Mouse (Mus musculus) layer of hippocampus, adult 11-12 months (tissue): Measurements from ENCODE around the gene Hist1h2bg.
A peak's percentile ranks its signal among the peaks of the same experiment; 100 is the strongest.
"Not testable (repeated sequence)": the region's sequence is repeated elsewhere in the genome, so short reads cannot be mapped to it uniquely, and the experiment has no call there.

Source experiments
- DNase-seq: peaks from one replicate; pipeline ENCODE4 v3.0.0; 2022; ENCODE audit warnings: low spot score

Gene Hist1h2bg

GRCm38 (mm10) chr13:23562699-23563462 lies 8.3 kb upstream of the Hist1h2bg start:
- peak; percentile 43 for DNase-seq

- no peak for DNase-seq
Measured at GRCm38 (mm10) chr13:23564482-23564881, 6.7 kb upstream of the Hist1h2bg start.

DNA sequence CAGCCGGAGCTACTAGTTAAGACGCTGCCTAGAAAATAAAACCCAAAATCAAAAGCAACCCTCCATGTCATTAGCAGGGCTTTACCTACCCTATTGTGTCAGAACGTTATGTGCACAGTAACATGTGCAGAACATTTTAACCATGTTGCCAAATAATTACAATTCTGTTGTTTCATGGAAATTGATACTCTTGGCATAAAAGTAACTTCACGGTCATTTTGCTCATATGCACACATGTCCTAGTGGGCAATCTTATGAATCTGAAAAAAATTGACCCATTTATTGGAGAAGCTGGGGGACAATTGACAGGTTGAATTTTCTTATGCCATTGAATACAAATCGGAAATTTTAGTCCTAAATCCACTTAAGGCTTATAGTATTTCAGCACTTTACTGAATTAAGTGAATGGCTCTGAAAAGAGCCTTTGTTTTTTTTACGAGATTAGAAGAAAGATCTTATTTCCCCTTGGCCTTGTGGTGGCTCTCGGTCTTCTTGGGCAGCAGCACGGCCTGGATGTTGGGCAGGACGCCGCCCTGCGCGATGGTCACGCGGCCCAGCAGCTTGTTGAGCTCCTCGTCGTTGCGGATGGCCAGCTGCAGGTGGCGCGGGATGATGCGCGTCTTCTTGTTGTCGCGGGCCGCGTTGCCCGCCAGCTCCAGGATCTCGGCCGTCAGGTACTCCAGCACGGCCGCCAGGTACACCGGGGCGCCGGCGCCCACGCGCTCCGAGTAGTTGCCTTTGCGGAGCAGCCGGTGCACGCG lies 755 bp upstream of the Hist1h2bg start:
- DNase-seq, result not testable (repeated sequence)

GRCm38 (mm10) chr13:23571504-23572217 lies 465 bp downstream of the Hist1h2bg start:
- DNase-seq, result not testable (repeated sequence)

GRCm38 (mm10) chr13:23572218-23573033 lies 1.2 kb downstream of the Hist1h2bg start:
- no peak for DNase-seq

DNA sequence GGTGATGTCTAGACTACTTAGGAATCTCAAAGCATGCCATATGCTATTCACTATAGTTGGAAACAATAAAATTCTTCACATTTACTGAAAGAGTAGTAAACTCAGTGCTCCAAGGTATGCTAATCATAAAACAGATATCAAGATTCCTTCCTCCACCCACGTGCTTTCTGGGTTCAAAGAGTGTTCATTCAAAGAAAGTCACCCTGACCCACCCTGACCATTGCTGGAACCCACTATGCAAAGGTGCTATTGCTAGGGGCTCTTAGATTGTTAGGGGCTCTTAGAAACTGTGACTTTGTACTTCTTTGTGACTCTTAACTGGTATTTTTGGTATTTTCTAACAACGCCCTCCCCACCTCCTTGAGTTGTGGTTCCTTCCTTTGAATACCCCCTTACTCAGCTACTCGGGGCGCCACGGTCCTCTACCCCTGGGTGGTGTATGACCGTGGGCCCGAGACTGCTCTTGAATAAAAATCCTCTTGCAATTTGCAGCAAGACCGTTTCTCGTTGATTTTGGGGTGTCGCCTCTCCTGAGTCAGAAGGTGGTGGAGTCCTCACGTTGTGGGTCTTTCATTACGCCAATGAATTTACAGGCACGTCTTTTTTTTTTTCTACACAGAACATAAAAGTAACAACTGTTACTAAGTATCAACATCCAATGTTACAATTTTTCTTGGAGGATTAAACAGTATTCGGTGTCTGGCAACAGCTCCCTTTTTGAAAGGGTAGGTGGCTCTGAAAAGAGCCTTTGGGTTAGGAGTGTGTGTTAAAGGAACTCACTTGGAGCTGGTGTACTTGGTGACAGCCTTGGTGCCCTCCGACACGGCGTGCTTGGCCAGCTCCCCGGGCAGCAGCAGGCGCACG lies 2.1 kb downstream of the Hist1h2bg start:
- not testable (repeated sequence) for DNase-seq

DNA sequence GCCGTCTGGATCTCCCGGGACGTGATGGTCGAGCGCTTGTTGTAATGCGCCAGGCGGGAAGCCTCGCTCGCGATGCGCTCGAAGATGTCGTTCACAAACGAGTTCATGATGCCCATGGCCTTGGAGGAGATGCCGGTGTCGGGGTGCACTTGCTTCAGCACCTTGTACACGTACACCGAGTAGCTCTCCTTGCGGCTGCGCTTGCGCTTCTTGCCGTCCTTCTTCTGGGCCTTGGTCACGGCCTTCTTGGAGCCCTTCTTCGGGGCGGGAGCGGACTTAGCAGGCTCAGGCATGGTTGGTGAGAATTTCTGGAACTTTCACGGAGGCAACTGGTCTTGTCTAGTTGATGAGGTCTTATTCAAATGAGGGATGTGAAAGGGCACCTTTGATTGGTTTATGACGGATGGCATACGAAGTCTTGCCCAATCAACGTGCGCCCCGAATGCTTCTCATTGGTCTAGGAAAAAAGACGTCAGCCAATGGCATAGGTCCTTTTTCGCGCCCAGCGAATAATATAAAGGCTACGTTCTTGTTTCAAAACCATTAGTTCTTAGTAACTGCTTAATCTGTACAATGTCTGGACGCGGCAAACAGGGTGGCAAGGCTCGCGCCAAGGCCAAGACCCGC lies 2.8 kb downstream of the Hist1h2bg start, which contains the start of the genes Hist1h2bf and Hist1h2ad:
Hist1h2bf (minus strand) TSS at position 299 of the 627 bp plus-strand sequence.
Hist1h2ad (plus strand) TSS at position 484 of the 627 bp plus-strand sequence.
- peak; percentile 93 for DNase-seq

- not testable (repeated sequence) for DNase-seq
Measured at GRCm38 (mm10) chr13:23574546-23575170, 3.5 kb downstream of the Hist1h2bg start.

- DNase-seq, result peak; percentile 72
Measured at GRCm38 (mm10) chr13:23575271-23575851, 4.2 kb downstream of the Hist1h2bg start, which contains the start of gene Hist1h3d. TSS of gene Hist1h3d (plus strand) at chr13:23575763.

GRCm38 (mm10) chr13:23575864-23576313 lies 4.7 kb downstream of the Hist1h2bg start:
- DNase-seq, result not testable (repeated sequence)

DNA sequence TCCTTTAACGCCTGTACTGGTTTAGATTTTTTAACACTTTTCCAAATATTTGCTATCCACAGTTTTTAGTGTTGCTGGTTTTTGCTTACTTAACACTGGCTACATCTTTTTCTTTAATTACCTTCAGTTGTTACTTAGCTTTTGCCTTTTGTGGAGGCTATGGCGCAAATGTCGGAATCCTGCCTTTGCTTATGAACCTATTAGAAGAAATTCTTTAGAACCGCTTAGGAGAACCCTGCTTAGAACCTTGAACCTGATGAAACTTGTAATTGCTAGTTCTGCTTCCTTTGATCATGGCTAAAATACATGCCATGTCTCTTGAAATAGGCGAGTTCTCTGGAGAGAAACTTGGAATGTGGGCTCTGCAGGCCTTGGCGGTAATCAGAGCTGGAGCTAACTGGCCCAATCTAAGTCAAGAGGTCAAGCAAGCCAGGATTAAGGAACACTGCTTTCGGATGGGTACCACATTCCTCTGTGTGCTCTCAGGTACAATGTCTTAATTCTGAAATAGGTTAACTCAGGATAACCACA lies 5.2 kb downstream of the Hist1h2bg start:
- no peak for DNase-seq

- DNase-seq, result no peak
Measured at GRCm38 (mm10) chr13:23576906-23577639, 5.9 kb downstream of the Hist1h2bg start.

- DNase-seq, result no peak
Measured at GRCm38 (mm10) chr13:23577835-23578234, 6.6 kb downstream of the Hist1h2bg start.

DNA sequence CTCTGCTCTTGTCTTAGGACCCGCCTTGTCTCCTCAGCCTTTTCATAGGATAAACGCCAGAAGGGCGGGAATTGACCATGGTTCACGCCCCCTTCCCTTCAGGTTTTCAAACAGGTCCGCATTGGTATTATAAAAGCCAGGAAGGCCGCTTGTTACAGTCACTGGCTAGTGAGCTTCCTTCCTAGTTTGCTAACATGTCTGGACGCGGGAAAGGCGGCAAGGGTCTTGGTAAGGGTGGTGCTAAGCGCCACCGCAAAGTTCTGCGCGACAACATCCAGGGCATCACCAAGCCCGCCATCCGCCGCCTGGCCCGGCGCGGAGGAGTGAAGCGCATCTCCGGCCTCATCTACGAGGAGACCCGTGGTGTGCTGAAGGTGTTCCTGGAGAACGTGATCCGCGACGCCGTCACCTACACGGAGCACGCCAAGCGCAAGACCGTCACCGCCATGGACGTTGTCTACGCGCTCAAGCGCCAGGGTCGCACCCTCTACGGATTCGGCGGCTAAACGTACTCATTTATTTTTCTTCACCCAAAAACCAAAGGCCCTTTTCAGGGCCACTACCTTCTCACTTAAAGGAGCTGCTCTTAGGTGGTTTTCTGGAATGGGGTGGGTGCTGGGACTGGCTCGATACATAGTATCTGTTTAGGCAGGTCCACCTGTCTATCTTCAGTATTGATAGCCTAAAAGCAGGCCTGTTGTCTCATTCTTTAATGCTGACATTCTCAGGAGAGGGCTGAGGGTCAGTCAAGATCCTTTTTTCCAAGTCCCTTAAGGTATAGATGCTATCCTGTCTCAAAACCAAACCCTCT lies 10.4 kb downstream of the Hist1h2bg start, which contains the start of gene Hist1h4d:
Hist1h4d (plus strand) TSS at position 191 of the 811 bp plus-strand sequence.
- peak; percentile 98 for DNase-seq

- no peak for DNase-seq
Measured at GRCm38 (mm10) chr13:23582219-23583056, 11.2 kb downstream of the Hist1h2bg start.
